Mouse (Mus musculus) ES-CJ7 (cell line): ENCODE data around the gene 2310022A10Rik.
"Not testable (repeated sequence)": the region's sequence is repeated elsewhere in the genome, so short reads cannot be mapped to it uniquely, and the experiment has no call there.

Experiments
- DNase-seq: peaks from one replicate; pipeline ENCODE4 v3.0.0; 2011; ENCODE audit warnings: low read depth, low spot score

Gene 2310022A10Rik

GRCm38 (mm10) chr7:27612940-27613339 is 59.9 kb downstream of the 2310022A10Rik start:
- DNase-seq, result no peak

- no peak for DNase-seq
These were observed 60.9 kb downstream of the 2310022A10Rik start for GRCm38 (mm10) chr7:27613751-27614499.

- DNase-seq, result no peak
These were observed 68.0 kb downstream of the 2310022A10Rik start for GRCm38 (mm10) chr7:27621028-27621427.

GRCm38 (mm10) chr7:27622234-27622633 is 69.2 kb downstream of the 2310022A10Rik start:
- peak; percentile 91 for DNase-seq

GRCm38 (mm10) chr7:27624967-27625366 is 71.9 kb downstream of the 2310022A10Rik start:
- DNase-seq, result no peak

- peak; percentile 33 for DNase-seq
These were observed 74.7 kb downstream of the 2310022A10Rik start for GRCm38 (mm10) chr7:27627707-27628106.

- no peak for DNase-seq
These were observed 75.2 kb downstream of the 2310022A10Rik start for GRCm38 (mm10) chr7:27628190-27628589.

GRCm38 (mm10) chr7:27628816-27629215 is 75.8 kb downstream of the 2310022A10Rik start:
- not testable (repeated sequence) for DNase-seq

GRCm38 (mm10) chr7:27631439-27631838 is 78.4 kb downstream of the 2310022A10Rik start:
- no peak for DNase-seq
